Mouse (Mus musculus) ES-E14 (cell line): ENCODE measurements around the gene Adamtsl5.

Source experiments
- CHD2 ChIP-seq: IDR thresholded peaks from 2 replicates; pipeline ENCODE4 v1.6.1; 2014; ENCODE audit warnings: mild to moderate bottlenecking, low read depth, low read length, inconsistent platforms
- HCFC1 ChIP-seq: IDR thresholded peaks from 2 replicates; pipeline ENCODE4 v1.6.1; 2012; ENCODE audit warnings: low read length, inconsistent platforms, borderline replicate concordance; ENCODE audit not compliant: insufficient read depth
- MAFK ChIP-seq: IDR thresholded peaks from 2 replicates; pipeline ENCODE4 v1.6.1; 2014; ENCODE audit warnings: mild to moderate bottlenecking, low read depth, low read length, inconsistent platforms; ENCODE audit not compliant: insufficient read depth
- ZC3H11A ChIP-seq: IDR thresholded peaks from 2 replicates; pipeline ENCODE4 v1.6.1; 2012; ENCODE audit warnings: low read depth, mild to moderate bottlenecking, inconsistent platforms, low read length, borderline replicate concordance
- ZNF384 ChIP-seq: IDR thresholded peaks from 2 replicates; pipeline ENCODE4 v1.6.1; 2012; ENCODE audit warnings: low read depth, low read length, inconsistent platforms

DNA sequence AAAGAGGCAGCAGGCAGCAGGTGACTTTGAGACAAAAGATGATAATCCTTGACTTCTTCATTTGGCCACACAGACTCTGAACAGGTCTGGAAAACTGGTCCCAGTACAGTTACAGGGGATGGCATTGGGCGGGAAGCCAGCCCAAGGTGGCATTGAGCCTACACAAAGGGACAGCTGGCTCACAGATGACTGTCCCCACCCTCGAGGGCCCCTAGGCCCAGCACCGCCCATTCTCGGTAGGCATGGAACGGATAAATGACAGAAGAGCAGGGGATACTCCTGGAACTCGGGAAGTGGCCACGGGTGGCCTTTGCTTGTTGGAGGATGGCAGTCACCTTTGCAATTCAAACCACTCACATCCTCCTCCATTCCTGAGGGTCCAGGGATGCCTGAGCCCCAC is 37.1 kb upstream of the Adamtsl5 start:
- TF ChIP-seq HCFC1 (no peak), ZC3H11A (no peak), ZNF384 (no peak), MAFK (no peak), CHD2 (no peak)
